Mouse (Mus musculus): ENCODE measurements around the gene Acr.

GRCm38 (mm10) chr15:89522566-89523282, 45.4 kb upstream of the Acr start:
- no peak for TF ChIP-seq POLR2A (IDR thresholded peaks at IDR 0.05; ENCODE audit: extremely low read depth, insufficient read depth, low read length)
- no peak for TF ChIP-seq CTCF (IDR thresholded peaks at IDR 0.05; ENCODE audit: low read depth, low read length)

Measured in liver, adult 2 months (tissue).